Mouse (Mus musculus) ES-Bruce4 (cell line): ENCODE data around the gene 1600012H06Rik. TPM values are rescaled to one million over a fixed set of nuclear protein-coding genes. Genes with fewer than 3 reads are reported as not detected.

ENCODE experiments used
- H3K27ac ChIP-seq: 2 replicates; pipeline ENCODE4 v1.5.1; 2012; ENCODE audit warnings: low read length, inconsistent platforms; ENCODE audit not compliant: insufficient read depth
- H3K27me3 ChIP-seq: 2 replicates; pipeline ENCODE4 v1.6.1; 2012; ENCODE audit warnings: mild to moderate bottlenecking, low read length, inconsistent platforms; ENCODE audit not compliant: control insufficient read depth, poor library complexity, insufficient read depth, severe bottlenecking
- H3K36me3 ChIP-seq: 2 replicates; pipeline ENCODE4 v1.6.1; 2012; ENCODE audit warnings: inconsistent platforms, mild to moderate bottlenecking, low read length, moderate library complexity; ENCODE audit not compliant: control insufficient read depth, poor library complexity, insufficient read depth, severe bottlenecking
- H3K4me1 ChIP-seq: one replicate; pipeline ENCODE4 v1.8.1; 2011; ENCODE audit warnings: low read length; ENCODE audit not compliant: control insufficient read depth, insufficient read depth
- H3K4me3 ChIP-seq: 2 replicates; pipeline ENCODE4 v1.5.1; 2011; ENCODE audit warnings: low read depth, mild to moderate bottlenecking, low read length
- H3K9ac ChIP-seq: 2 replicates; pipeline ENCODE4 v1.6.1; 2012; ENCODE audit warnings: low read depth, mild to moderate bottlenecking, inconsistent platforms; ENCODE audit not compliant: poor library complexity, severe bottlenecking
- H3K9me3 ChIP-seq: replicated peaks from 2 replicates; pipeline ENCODE4 v1.6.1; 2012; ENCODE audit warnings: mild to moderate bottlenecking, low read length, inconsistent platforms; ENCODE audit not compliant: control insufficient read depth, poor library complexity, insufficient read depth, severe bottlenecking
- CTCF ChIP-seq: IDR thresholded peaks from one replicate; pipeline ENCODE4 v1.8.1; 2011; ENCODE audit warnings: low read depth, low read length
- EP300 ChIP-seq: IDR thresholded peaks from 2 replicates; pipeline ENCODE4 v1.6.1; 2011; ENCODE audit warnings: low read depth, low read length; ENCODE audit not compliant: insufficient read depth
- POLR2A ChIP-seq: IDR thresholded peaks from one replicate; pipeline ENCODE4 v1.8.1; 2011; ENCODE audit warnings: low read length; ENCODE audit not compliant: insufficient read depth
- polyA plus RNA-seq: library from polyadenylated mRNA; stranded (reverse); fragments of >200 nt; gene quantifications from 2 replicates; pipeline ENCODE4 v1.2.4, GENCODE M21; 2011; ENCODE audit warnings: low read depth; ENCODE audit not compliant: missing spikeins, insufficient read depth, insufficient read length

The 1600012H06Rik gene
- polyA plus RNA-seq, 1 experiment = 21.1 TPM

- Histone ChIP-seq H3K27ac (no peak overlapping the region), H3K4me3 (no peak overlapping the region), H3K36me3 (no peaks in the 10 kb centered on the region), H3K27me3 (no peaks in the 10 kb centered on the region), H3K9ac (no peak overlapping the region), H3K4me1 (no peaks in the 10 kb centered on the region), H3K9me3 (no peaks in the 10 kb centered on the region)
- TF ChIP-seq POLR2A (no peak), CTCF (no peak), EP300 (no peak)
Measured at GRCm38 (mm10) chr17:14906611-14907010, 36.4 kb upstream of the 1600012H06Rik start.

- Histone ChIP-seq H3K4me3 (no peak overlapping the region), H3K27me3 (no peaks in the 10 kb centered on the region), H3K4me1 (no peaks in the 10 kb centered on the region), H3K9me3 (no peaks in the 10 kb centered on the region), H3K27ac (no peak overlapping the region), H3K9ac (no peak overlapping the region), H3K36me3 (no peaks in the 10 kb centered on the region)
- TF ChIP-seq POLR2A (no peak), EP300 (no peak), CTCF (no peak)
Measured at GRCm38 (mm10) chr17:14907136-14907535, 35.8 kb upstream of the 1600012H06Rik start.

GRCm38 (mm10) chr17:14909331-14909730, 33.7 kb upstream of the 1600012H06Rik start:
- Histone ChIP-seq H3K4me1 (no peaks in the 10 kb centered on the region), H3K9me3 (no peaks in the 10 kb centered on the region), H3K9ac (no peak overlapping the region), H3K27me3 (no peaks in the 10 kb centered on the region), H3K27ac (no peak overlapping the region), H3K36me3 (no peaks in the 10 kb centered on the region), H3K4me3 (no peak overlapping the region)
- TF ChIP-seq POLR2A (no peak), EP300 (no peak), CTCF (no peak)

DNA sequence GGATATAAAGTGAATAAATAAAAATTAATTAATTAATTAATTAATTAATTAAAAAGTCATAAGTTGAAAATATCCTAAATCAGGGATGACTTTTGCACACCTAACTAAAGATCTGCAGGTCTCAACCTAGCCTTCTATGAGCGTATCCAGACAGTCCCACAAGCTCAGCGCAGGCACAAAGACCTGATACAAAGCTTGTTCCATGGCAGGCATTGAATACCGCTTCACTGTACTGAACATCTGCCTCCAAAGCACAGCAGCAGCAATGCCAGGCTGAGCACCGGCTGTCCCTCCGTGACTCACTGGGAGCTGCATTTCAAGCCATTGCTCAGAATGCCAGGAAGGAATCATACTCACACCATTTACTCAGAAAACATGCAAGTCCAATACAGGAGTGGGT, 32.2 kb upstream of the 1600012H06Rik start:
- TF ChIP-seq CTCF (no peak), POLR2A (no peak), EP300 (no peak)
- no peak overlapping the region for H3K9ac ChIP-seq
- H3K9me3 ChIP-seq = no peaks in the 10 kb centered on the region
- H3K27ac ChIP-seq = no peak overlapping the region
- no peaks in the 10 kb centered on the region for H3K36me3 ChIP-seq
- no peaks in the 10 kb centered on the region for H3K27me3 ChIP-seq
- H3K4me1 ChIP-seq = no peaks in the 10 kb centered on the region
- H3K4me3 ChIP-seq = no peak overlapping the region

GRCm38 (mm10) chr17:14912420-14912819, 30.6 kb upstream of the 1600012H06Rik start:
- H3K27me3 ChIP-seq = no peaks in the 10 kb centered on the region
- no peaks in the 10 kb centered on the region for H3K36me3 ChIP-seq
- H3K27ac ChIP-seq = no peak overlapping the region
- no peaks in the 10 kb centered on the region for H3K4me1 ChIP-seq
- no peaks in the 10 kb centered on the region for H3K9me3 ChIP-seq
- no peak overlapping the region for H3K4me3 ChIP-seq
- TF ChIP-seq CTCF (peak; percentile 56), EP300 (no peak), POLR2A (no peak)
- H3K9ac ChIP-seq = no peak overlapping the region

DNA sequence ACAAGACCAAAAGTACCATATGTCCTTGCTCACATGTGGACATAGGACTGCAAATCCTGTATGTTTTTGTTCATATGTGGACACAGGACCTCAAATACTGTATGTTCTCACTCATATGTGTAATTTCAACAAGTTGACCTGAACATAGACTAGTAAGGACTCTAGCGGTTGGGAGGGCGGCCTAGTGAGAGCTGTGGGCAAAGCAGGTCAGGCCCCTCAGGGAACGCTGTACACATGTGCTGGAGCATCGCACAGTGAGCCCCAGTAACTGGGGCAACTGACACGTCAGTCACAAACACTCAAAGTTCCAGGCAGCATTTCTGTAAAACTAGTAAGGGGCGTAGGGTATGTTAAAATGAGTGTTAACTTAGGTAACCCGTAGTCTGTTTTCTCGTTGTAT, 30.0 kb upstream of the 1600012H06Rik start:
- H3K9me3 ChIP-seq = no peaks in the 10 kb centered on the region
- no peak overlapping the region for H3K27ac ChIP-seq
- H3K27me3 ChIP-seq = no peaks in the 10 kb centered on the region
- TF ChIP-seq POLR2A (no peak), CTCF (no peak), EP300 (no peak)
- H3K4me1 ChIP-seq = no peaks in the 10 kb centered on the region
- H3K9ac ChIP-seq = no peak overlapping the region
- H3K36me3 ChIP-seq = no peaks in the 10 kb centered on the region
- no peak overlapping the region for H3K4me3 ChIP-seq
